Mouse (Mus musculus): Measurements from ENCODE around the gene Mroh2a.

DNA sequence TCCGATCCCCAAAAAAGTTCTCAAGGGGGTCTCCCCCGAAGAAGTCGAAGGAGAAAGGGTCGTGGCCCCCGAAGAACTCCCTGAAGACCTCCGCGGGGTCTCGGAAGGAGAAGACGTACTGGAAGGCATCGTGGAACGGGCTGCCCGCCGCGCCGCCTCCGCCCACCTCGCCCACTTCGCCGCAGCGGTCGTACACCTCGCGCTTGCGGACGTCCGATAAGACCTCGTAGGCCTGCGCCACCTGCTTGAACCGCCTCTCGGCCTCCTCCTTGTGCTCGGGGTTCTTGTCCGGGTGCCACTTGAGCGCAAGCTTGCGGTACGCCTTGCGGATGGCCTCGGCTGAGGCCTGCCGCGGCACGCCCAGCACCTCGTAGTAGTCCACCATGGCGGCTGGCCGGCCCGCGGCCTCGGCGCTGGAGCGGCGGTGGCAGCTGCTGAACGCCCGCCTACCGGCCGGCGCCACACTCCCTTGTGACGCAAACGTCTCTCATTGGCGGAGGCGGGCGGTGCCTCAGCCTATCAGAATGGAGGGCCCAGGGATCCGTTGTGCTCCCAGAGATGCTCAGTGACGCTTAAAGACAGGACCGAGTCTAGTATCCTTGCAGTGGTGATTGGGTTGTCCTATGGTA is 21.4 kb upstream of the Mroh2a start, which contains the start of gene Dnajb3:
- TF ChIP-seq CTCF (IDR thresholded peaks at IDR 0.05) (no peak), POLR2A (IDR thresholded peaks at IDR 0.05; ENCODE audit: insufficient read depth, low read depth, low read length) (no peak)

Measured in heart, adult 2 months (tissue).